Mouse (Mus musculus): ENCODE measurements around the gene Zfp704.

GRCm38 (mm10) chr3:9587304-9587703, 22.6 kb downstream of the Zfp704 start:
- TF ChIP-seq POLR2A (IDR thresholded peaks at IDR 0.05; ENCODE audit: extremely low read depth, insufficient read depth, low read length) (no peak), CTCF (IDR thresholded peaks at IDR 0.05; ENCODE audit: extremely low read depth, insufficient read depth, low read length) (no peak)

Measured in cortical plate, adult 2 months (tissue).